Mouse (Mus musculus) intestine, postnatal 0 days (tissue): ENCODE measurements around the gene Cyp2c23. TPM values are rescaled to one million over a fixed set of nuclear protein-coding genes. Genes with fewer than 3 reads are reported as not detected.

Experiments used
- ATAC-seq: fragments of 200-750 bp; cut with Nextera tagmentation; 2 replicates; pipeline ENCODE4 v1.8.0; 2017; ENCODE audit warnings: mild to moderate bottlenecking, moderate TSS enrichment, moderate library complexity
- H3K27ac ChIP-seq: fragments of 300-500 bp; sonication (generic); 2 replicates; pipeline ENCODE4 v1.5.1; 2014; ENCODE audit warnings: mild to moderate bottlenecking, low read depth, low read length, moderate library complexity
- H3K27me3 ChIP-seq: fragments of 300-500 bp; sonication (generic); replicated peaks from 2 replicates; pipeline ENCODE4 v1.6.1; 2014; ENCODE audit warnings: low read length, mixed read lengths; ENCODE audit not compliant: control insufficient read depth, insufficient read depth
- H3K36me3 ChIP-seq: fragments of 300-500 bp; sonication (generic); 2 replicates; pipeline ENCODE4 v1.6.1; 2014; ENCODE audit warnings: mild to moderate bottlenecking, moderate library complexity; ENCODE audit not compliant: control insufficient read depth, insufficient read depth
- H3K4me1 ChIP-seq: fragments of 300-500 bp; sonication (generic); replicated peaks from 2 replicates; pipeline ENCODE4 v1.6.1; 2014; ENCODE audit warnings: antibody characterized with exemption, low read length, mixed read lengths; ENCODE audit not compliant: control insufficient read depth, insufficient read depth
- H3K4me2 ChIP-seq: fragments of 300-500 bp; sonication (generic); replicated peaks from 2 replicates; pipeline ENCODE4 v1.6.1; 2014; ENCODE audit warnings: low read depth, mild to moderate bottlenecking, moderate library complexity
- H3K4me3 ChIP-seq: fragments of 300-500 bp; sonication (generic); 2 replicates; pipeline ENCODE4 v1.5.1; 2014; ENCODE audit warnings: low read depth, low read length
- H3K9ac ChIP-seq: fragments of 300-500 bp; sonication (generic); 2 replicates; pipeline ENCODE4 v1.6.1; 2014; ENCODE audit warnings: mild to moderate bottlenecking, low read depth, low read length
- H3K9me3 ChIP-seq: fragments of 300-500 bp; sonication (generic); 2 replicates; pipeline ENCODE4 v1.6.1; 2016; ENCODE audit warnings: mixed run types; ENCODE audit not compliant: control insufficient read depth
- CTCF ChIP-seq: sonication (generic); IDR thresholded peaks from 2 replicates; pipeline ENCODE4 v1.5.1; 2016; ENCODE audit warnings: low read depth, mild to moderate bottlenecking, control low read depth, antibody characterized with exemption, moderate library complexity
- WGBS: fragments of 180-500 bp; shearing (Covaris S2); extraction: QIAGEN DNeasy Blood & Tissue Kit; methylation state at CpG from one replicate; pipeline ENCODE4 v1.1.7; 2014; 5-methylcytosine and 5-hydroxymethylcytosine counted together
- polyA plus RNA-seq: library from polyadenylated mRNA; unstranded; fragments of >200 nt; fragmentation: Nextera tagmentation; extraction: Ambion mirVana; gene quantifications from 2 replicates; pipeline ENCODE4 v1.2.1, GENCODE M21; 2015

Cyp2c23 gene
- polyA plus RNA-seq, 1 experiment from 2014 or later: 2.7 TPM

DNA sequence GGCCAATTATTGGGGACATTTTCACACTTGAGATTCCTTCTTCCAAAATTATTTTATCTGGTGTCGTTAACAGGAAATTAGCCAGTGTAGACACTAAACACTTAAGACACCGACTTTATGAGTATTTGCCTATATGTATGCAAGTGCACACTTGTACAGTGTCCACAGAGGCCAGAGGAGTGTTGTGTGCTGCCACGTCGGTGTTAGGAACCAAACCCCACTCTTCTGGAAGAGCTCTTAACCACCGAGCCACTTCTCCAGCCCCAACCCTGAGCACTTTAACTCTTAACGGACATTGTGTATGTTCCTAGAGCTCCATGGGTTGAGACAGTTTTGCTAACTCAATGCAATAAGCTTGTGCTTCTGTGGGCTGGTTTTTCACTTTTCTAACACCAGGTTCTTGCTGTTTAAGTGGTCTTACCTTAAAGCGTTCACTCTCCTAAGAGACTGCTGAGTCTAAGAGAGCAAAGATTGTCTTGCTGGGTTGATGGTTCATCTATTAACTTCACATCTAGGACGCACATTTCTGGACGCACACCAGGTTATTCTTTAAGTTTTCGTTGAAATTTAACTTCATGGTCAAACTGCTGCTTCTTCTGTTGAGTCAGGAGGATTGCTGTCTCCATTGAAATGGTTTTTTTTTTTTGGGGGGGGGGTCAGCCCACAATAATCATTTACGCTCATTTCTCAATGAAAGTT lies 3.2 kb upstream of the Cyp2c23 start:
- ATAC-seq: no peak
- no peak overlapping the region for H3K9ac ChIP-seq
- peaks cover 15% of the 10 kb centered on the region for H3K36me3 ChIP-seq
- WGBS: 70% methylated on average over 11 of the region's 11 CpGs
- H3K27me3 ChIP-seq: no peaks in the 10 kb centered on the region
- H3K4me3 ChIP-seq: no peak overlapping the region
- H3K4me1 ChIP-seq: no peaks in the 10 kb centered on the region
- no peak for TF ChIP-seq CTCF
- H3K9me3 ChIP-seq: no peaks in the 10 kb centered on the region
- peak overlapping the region; percentile 60 for H3K27ac ChIP-seq
- H3K4me2 ChIP-seq: no peak overlapping the region

- Histone ChIP-seq H3K9ac (no peak overlapping the region), H3K4me1 (no peaks in the 10 kb centered on the region), H3K4me3 (no peak overlapping the region), H3K4me2 (no peak overlapping the region), H3K36me3 (no peaks in the 10 kb centered on the region; the same call in 1 of the 2 replicates), H3K9me3 (no peaks in the 10 kb centered on the region), H3K27me3 (no peaks in the 10 kb centered on the region), H3K27ac (no peak overlapping the region)
- no peak for TF ChIP-seq CTCF
- WGBS: 64% methylated on average over 5 of the region's 5 CpGs
- no peak for ATAC-seq
Measured at GRCm38 (mm10) chr19:44030024-44030423, 1.0 kb upstream of the Cyp2c23 start.

DNA sequence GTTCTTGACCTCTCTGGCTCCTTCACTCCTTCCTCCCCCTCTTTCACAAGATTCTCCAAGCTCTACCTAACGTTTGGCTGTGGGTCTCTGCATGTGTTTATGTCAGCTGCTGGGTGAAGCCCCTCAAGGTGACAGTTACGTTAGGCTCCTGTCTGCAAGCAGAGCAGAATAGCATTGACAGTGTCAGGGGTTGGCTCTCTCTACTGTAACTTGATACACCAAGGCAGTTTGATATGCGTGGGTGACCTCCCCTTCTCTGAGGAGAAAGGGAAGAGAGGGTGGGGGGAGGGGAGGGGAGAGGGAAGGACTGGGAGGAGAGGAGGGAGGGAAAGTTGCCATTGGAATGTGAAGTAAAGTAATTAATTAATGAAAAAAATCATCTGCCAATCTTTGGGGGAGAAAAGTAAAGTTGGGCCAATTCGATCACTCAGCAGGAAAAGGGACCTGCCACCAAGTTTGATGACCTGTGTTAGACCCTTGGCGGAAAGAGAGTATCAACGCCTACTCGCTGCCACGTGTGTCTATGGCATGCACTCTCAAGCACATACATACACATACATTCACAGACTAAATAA lies 2.0 kb downstream of the Cyp2c23 start:
- H3K4me3 ChIP-seq: no peak overlapping the region
- no peak overlapping the region for H3K9ac ChIP-seq
- 78% methylated on average over 8 of the region's 8 CpGs for WGBS
- no peak overlapping the region for H3K4me2 ChIP-seq
- peaks cover 4% of the 10 kb centered on the region; the same call in 1 of the 2 replicates for H3K4me1 ChIP-seq
- no peak for TF ChIP-seq CTCF
- no peaks in the 10 kb centered on the region for H3K9me3 ChIP-seq
- no peaks in the 10 kb centered on the region for H3K27me3 ChIP-seq
- H3K27ac ChIP-seq: no peak overlapping the region
- ATAC-seq: no peak
- H3K36me3 ChIP-seq: no peaks in the 10 kb centered on the region

DNA sequence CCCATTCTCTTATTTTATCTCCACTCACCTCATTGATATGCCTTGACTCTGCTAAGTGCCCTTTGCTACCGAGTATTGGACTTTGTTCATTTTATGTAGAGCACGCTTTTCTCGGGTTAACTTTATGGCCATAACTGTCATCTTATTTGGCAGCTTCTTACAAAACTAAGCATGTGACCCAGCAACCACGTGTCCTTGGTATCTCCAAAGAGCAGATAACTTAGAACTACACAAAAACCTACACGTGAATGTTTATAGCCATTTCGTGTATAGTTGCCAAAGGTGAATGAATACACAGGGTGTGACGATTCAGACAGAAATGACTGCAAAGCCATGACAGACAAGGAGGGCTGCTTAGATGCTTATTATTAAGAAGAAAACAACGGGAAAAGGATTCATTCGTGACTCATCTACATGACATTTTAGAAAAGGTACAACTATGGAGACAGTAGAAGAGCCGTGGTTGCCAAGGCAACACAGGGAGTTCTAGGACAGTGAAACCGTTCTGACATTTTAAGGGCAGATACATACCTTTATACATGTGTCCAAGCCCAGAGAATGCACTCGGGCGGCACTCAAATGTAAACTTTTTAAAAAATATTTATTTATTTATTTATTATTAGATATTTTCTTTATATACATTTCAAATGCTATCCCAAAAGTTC lies 4.0 kb downstream of the Cyp2c23 start:
- 52% methylated on average over 13 of the region's 13 CpGs for WGBS
- H3K9me3 ChIP-seq: no peaks in the 10 kb centered on the region
- no peak for TF ChIP-seq CTCF
- peaks cover 4% of the 10 kb centered on the region for H3K4me1 ChIP-seq
- no peaks in the 10 kb centered on the region for H3K36me3 ChIP-seq
- no peak overlapping the region for H3K4me2 ChIP-seq
- peak; percentile 87 for ATAC-seq
- H3K4me3 ChIP-seq: no peak overlapping the region
- H3K27ac ChIP-seq: no peak overlapping the region
- H3K9ac ChIP-seq: no peak overlapping the region
- H3K27me3 ChIP-seq: no peaks in the 10 kb centered on the region

- Histone ChIP-seq H3K27me3 (no peaks in the 10 kb centered on the region), H3K9me3 (no peaks in the 10 kb centered on the region), H3K9ac (no peak overlapping the region), H3K36me3 (no peaks in the 10 kb centered on the region), H3K4me3 (no peak overlapping the region), H3K4me2 (no peak overlapping the region), H3K4me1 (peaks cover 4% of the 10 kb centered on the region), H3K27ac (no peak overlapping the region)
- no peak for ATAC-seq
- peak; percentile 50 for TF ChIP-seq CTCF
- WGBS: 62% methylated on average over 5 of the region's 5 CpGs
Measured at GRCm38 (mm10) chr19:44023066-44023465, 5.9 kb downstream of the Cyp2c23 start.

DNA sequence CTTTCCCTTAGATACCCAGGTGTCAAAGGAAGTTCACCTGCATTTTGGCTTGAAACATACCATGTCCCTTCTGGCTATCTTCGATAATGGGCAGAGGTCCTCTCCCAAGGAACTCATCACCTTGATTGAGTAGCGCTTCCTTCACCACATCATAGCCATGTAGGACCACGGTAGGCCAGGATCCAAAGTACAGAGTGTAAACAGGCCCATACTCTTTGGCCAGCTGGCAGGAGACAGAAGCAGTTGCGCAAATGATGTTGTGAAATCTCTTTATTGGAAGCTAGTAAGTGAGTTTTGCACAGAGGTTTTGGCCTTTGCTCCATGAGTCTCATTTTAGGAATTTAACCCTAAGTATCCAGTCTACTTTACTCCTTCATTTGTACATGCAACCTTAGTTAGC lies 7.5 kb downstream of the Cyp2c23 start:
- no peak overlapping the region for H3K4me3 ChIP-seq
- 33% methylated on average over 4 of the region's 4 CpGs for WGBS
- peaks cover 4% of the 10 kb centered on the region for H3K4me1 ChIP-seq
- no peaks in the 10 kb centered on the region for H3K36me3 ChIP-seq
- no peaks in the 10 kb centered on the region for H3K9me3 ChIP-seq
- ATAC-seq: peak; percentile 74
- TF ChIP-seq CTCF: no peak
- H3K27me3 ChIP-seq: no peaks in the 10 kb centered on the region
- peak overlapping the region; percentile 57; the same call in 1 of the 2 replicates for H3K27ac ChIP-seq
- H3K4me2 ChIP-seq: no peak overlapping the region
- no peak overlapping the region for H3K9ac ChIP-seq
